ENCODE assay signal across 12 mouse cellular contexts in the genomic region with DNA sequence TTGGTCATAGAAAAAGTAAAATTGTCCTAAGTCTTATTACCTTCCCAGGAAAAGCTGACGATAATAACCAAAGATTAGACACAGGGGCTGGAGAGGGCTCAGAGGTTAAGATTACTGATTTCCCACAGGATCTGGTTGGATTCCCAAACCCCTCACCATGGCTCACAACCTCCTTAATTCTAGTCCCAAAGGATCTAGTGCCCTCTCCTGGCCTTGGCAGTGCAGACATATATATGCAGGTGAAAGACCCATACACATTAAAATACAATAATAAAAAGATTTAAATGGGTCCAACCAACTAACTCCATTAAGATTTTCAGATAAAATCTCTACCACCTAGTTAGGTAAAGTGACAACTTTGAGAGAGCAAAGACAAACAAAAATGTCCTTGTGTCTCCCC. TPM values are rescaled to one million over a fixed set of nuclear protein-coding genes. Genes with fewer than 3 reads are reported as not detected.
DNase-seq lines count a peak whose midpoint lies in the region; ATAC-seq and TF ChIP-seq lines count a peak whose summit lies in the region.
"Had no signal": no experiment of that assay in that cellular context is flagged by ENCODE, and none has a peak within 500 bp of the region (broad histone marks: within the 10 kb centered on the region; RNA-seq: fewer than 3 reads in every experiment).

No protein-coding gene starts in this region.

- peak; percentile 49 for TF ChIP-seq CTCF in lung, embryonic 14.5 days (IDR thresholded peaks at IDR 0.05; ENCODE audit: low read depth)
- no peak for TF ChIP-seq CTCF in lung, adult 2 months (IDR thresholded peaks at IDR 0.05; ENCODE audit: insufficient read depth, low read length)

- no peaks in the 10 kb centered on the region for H3K4me1 ChIP-seq in lung, embryonic 14.5 days (ENCODE audit: insufficient read depth)
- H3K4me1 ChIP-seq in lung, adult 2 months (ENCODE audit: control insufficient read depth, insufficient read depth, low read length), result no peaks in the 10 kb centered on the region
- H3K4me1 ChIP-seq: intestine, embryonic 15.5 days had no signal

- DNase-seq in heart, adult 18-20 months, result peak; percentile 26 to 56
- no peak for DNase-seq in heart, adult 8-10 months (ENCODE audit: low spot score)
- peak; percentile 40 for DNase-seq in lung, embryonic 14.5 days
- DNase-seq in lung, adult 2 months, result no peak
- peak; percentile 22 to 28 for DNase-seq in heart, postnatal 36 days
- DNase-seq in retina, postnatal 1 day, result peak; percentile 27
- no peak for DNase-seq in testis, postnatal 10 days (ENCODE audit: low spot score)
- DNase-seq in left cerebral cortex, postnatal 14 days (ENCODE audit: low spot score in 2 of 2), result no peak
- DNase-seq: adrenal gland, postnatal 10 days; cerebellum, adult 9-11 months had no signal

- H3K27me3 ChIP-seq in lung, embryonic 14.5 days (ENCODE audit: insufficient read depth, low read length), result no peaks in the 10 kb centered on the region
- H3K27me3 ChIP-seq: intestine, embryonic 15.5 days had no signal

- intact Hi-C loops in heart, postnatal 36 days (cut with DNase I), result loop anchor here (1.0 to 10.0 kb wide), 2 partner anchors 256 to 623 kb away; no protein-coding TSS in a partner anchor
- intact Hi-C loops in left cerebral cortex, postnatal 14 days (cut with DNase I), result no loop called here

- WGBS in lung, embryonic 14.5 days, result 85% methylated on average over 1 of the region's 1 CpGs
- 82% methylated on average over 1 of the region's 1 CpGs for WGBS in lung, adult 2 months

- H3K4me3 ChIP-seq in lung, embryonic 14.5 days (ENCODE audit: low read depth, low read length), result no peak overlapping the region
- H3K4me3 ChIP-seq in lung, adult 2 months (replicated peaks; ENCODE audit: extremely low read depth, low read depth, low read length), result no peak overlapping the region
- H3K4me3 ChIP-seq: intestine, embryonic 15.5 days had no signal

- ATAC-seq in lung, embryonic 14.5 days (ENCODE audit: insufficient read depth), result no peak
- ATAC-seq: intestine, embryonic 15.5 days had no signal

- H3K9me3 ChIP-seq in lung, embryonic 14.5 days (ENCODE audit: low read depth, low read length), result no peaks in the 10 kb centered on the region
- H3K9me3 ChIP-seq: G1E; intestine, embryonic 15.5 days had no signal

- H3K4me2 ChIP-seq in lung, embryonic 14.5 days, result no peak overlapping the region
- H3K4me2 ChIP-seq: intestine, embryonic 15.5 days had no signal

- TF ChIP-seq POLR2A in lung, adult 2 months (IDR thresholded peaks at IDR 0.05; ENCODE audit: borderline replicate concordance, extremely low read depth, low read depth, low read length), result no peak

- H3K27ac ChIP-seq in lung, embryonic 14.5 days (ENCODE audit: low read depth), result no peak overlapping the region
- H3K27ac ChIP-seq: intestine, embryonic 15.5 days had no signal

- no peak overlapping the region for H3K9ac ChIP-seq in lung, embryonic 14.5 days
- H3K9ac ChIP-seq: intestine, embryonic 15.5 days had no signal

- peaks cover 56% of the 10 kb centered on the region for H3K36me3 ChIP-seq in lung, embryonic 14.5 days (ENCODE audit: insufficient read depth)
- H3K36me3 ChIP-seq: intestine, embryonic 15.5 days had no signal

RNA-seq across cellular contexts. Expression of a gene that starts 7.5 kb away (rescaled TPM):
- total RNA-seq in heart, adult 18-20 months (2021), result under 1 TPM; 0.12 to 0.15 TPM
- total RNA-seq in heart, adult 8-10 months (2022), result under 1 TPM; 0.06 to 0.34 (median 0.20) TPM
- polyA plus RNA-seq in lung, embryonic 14.5 days (2014; fragmentation: Nextera tagmentation; extraction: Ambion mirVana), result 75.6 and 75.8 TPM in 2 replicates
- polyA plus RNA-seq in lung, adult 2 months (2012; rRNA removed), result 0.28 and 0.46 TPM in 2 replicates
- under 1 TPM; 0.19 to 0.31 TPM for total RNA-seq in heart, postnatal 36 days (2021)
- total RNA-seq in left cerebral cortex, postnatal 14 days (2021), result 1 to 10 TPM; 5.9 to 6.2 TPM

RNA-seq across cellular contexts. Expression of a gene that starts 7.6 kb away (rescaled TPM):
- total RNA-seq in heart, adult 18-20 months (2021), result 10 to 100 TPM in 1 of 2 experiments, 1 to 10 TPM in 1; 8.4 to 11.0 TPM
- 10 to 100 TPM in 3 of 4 experiments, 1 to 10 TPM in 1; 9.7 to 11.2 (median 10.8) TPM for total RNA-seq in heart, adult 8-10 months (2022)
- 65.3 and 69.4 TPM in 2 replicates for polyA plus RNA-seq in lung, embryonic 14.5 days (2014; fragmentation: Nextera tagmentation; extraction: Ambion mirVana)
- polyA plus RNA-seq in lung, adult 2 months (2012; rRNA removed), result 15.3 and 17.4 TPM in 2 replicates
- total RNA-seq in heart, postnatal 36 days (2021), result 10 to 100 TPM; 10.4 to 11.4 TPM
- total RNA-seq in left cerebral cortex, postnatal 14 days (2021), result 10 to 100 TPM; 33.5 to 34.9 TPM

Comparison
In these comparisons a context has a peak if more than half of its experiments do, and no peak if none do; other contexts are left out.
1. DNase-seq: peak in heart, adult 18-20 months (2 of 2), lung, embryonic 14.5 days (single experiment), heart, postnatal 36 days (2 of 2) and retina, postnatal 1 day (single experiment); none in heart, adult 8-10 months (single experiment), lung, adult 2 months (single experiment), testis, postnatal 10 days (single experiment) and left cerebral cortex, postnatal 14 days (0 of 2).
2. RNA of a gene that starts 7.5 kb away (total RNA-seq): 5.9 to 6.2 TPM in left cerebral cortex, postnatal 14 days; 0.19 to 0.31 TPM in heart, postnatal 36 days, 0.06 to 0.34 TPM in heart, adult 8-10 months and 0.12 to 0.15 TPM in heart, adult 18-20 months; every median in the first group is over 4 times any median in the second.